ENCODE assay signal across 33 mouse cellular contexts in genomic region chr3:147096179-147096578, GRCm38 (mm10).
DNase-seq lines count a peak whose midpoint lies in the region; ATAC-seq and TF ChIP-seq lines count a peak whose summit lies in the region.
"Had no signal": no experiment of that assay in that cellular context is flagged by ENCODE, and none has a peak within 500 bp of the region (broad histone marks: within the 10 kb centered on the region; RNA-seq: fewer than 3 reads in every experiment).

No protein-coding gene starts in this region.

- in situ Hi-C loops in CH12.LX (cut with MboI; ENCODE audit: low pct_ligation_motif_present, low pct_unique_long_range_greater_than_20kb, low sequenced_read_pairs), result no loop called here

- no peak for TF ChIP-seq CTCF in CH12.LX (conservative IDR thresholded peaks at IDR 0.05 in 1 of 2, IDR thresholded peaks at IDR 0.05 in 1 of 2; ENCODE audit: low read depth in 2 of 2, low read length in 2 of 2)

- no peak for TF ChIP-seq RAD21 in CH12.LX (IDR thresholded peaks at IDR 0.05; ENCODE audit: low read depth, low read length)

- ATAC-seq in kidney, embryonic 16.5 days (ENCODE audit: low FRiP score, low TSS enrichment), result no peak
- ATAC-seq in limb, embryonic 13.5 days (ENCODE audit: low FRiP score, low read depth), result no peak
- no peak for ATAC-seq in cerebellum, adult (ENCODE audit: insufficient number of reproducible peaks, low FRiP score, low TSS enrichment)
- ATAC-seq: forebrain, embryonic 13.5 days; hindbrain, postnatal 0 days; intestine, embryonic 15.5 days; midbrain, embryonic 16.5 days had no signal

- 38% methylated on average over 9 of the region's 9 CpGs for WGBS in kidney, embryonic 16.5 days
- 27% methylated on average over 9 of the region's 9 CpGs for WGBS in limb, embryonic 13.5 days

- TF ChIP-seq EP300 in CH12.LX (IDR thresholded peaks at IDR 0.05; ENCODE audit: low read length), result no peak

- H3K79me2 ChIP-seq in CH12.LX (replicated peaks; ENCODE audit: control insufficient read depth, extremely low read depth, insufficient read depth, poor library complexity, severe bottlenecking), result no peaks in the 10 kb centered on the region

- H3K4me2 ChIP-seq in kidney, embryonic 16.5 days (replicated peaks; ENCODE audit: low read depth, low read length), result peak overlapping the region; percentile 31
- H3K4me2 ChIP-seq in CH12.LX (ENCODE audit: insufficient read depth, low read depth, poor library complexity, severe bottlenecking), result peak overlapping the region; percentile 1
- peak overlapping the region; percentile 29; the same call in 1 of the 2 replicates for H3K4me2 ChIP-seq in limb, embryonic 13.5 days (replicated peaks)
- H3K4me2 ChIP-seq: embryonic facial prominence, embryonic 15.5 days; forebrain, embryonic 13.5 days; heart, embryonic 15.5 days; hindbrain, embryonic 12.5 days; intestine, embryonic 15.5 days; liver, embryonic 13.5 days had no signal

- dilution Hi-C loops in CH12.LX (cut with MboI; ENCODE audit: extremely low pct_ligation_motif_present, extremely low pct_unique_long_range_greater_than_20kb, low sequenced_read_pairs), result no loop called here

- peaks cover 14% of the 10 kb centered on the region for H3K4me1 ChIP-seq in kidney, embryonic 16.5 days (ENCODE audit: insufficient read depth, low read length)
- H3K4me1 ChIP-seq in CH12.LX (ENCODE audit: control insufficient read depth in 1 of 2, insufficient read depth in 2 of 2), result peaks cover 4 to 17% of the 10 kb centered on the region in 2 experiments
- peaks cover 42% of the 10 kb centered on the region for H3K4me1 ChIP-seq in limb, embryonic 13.5 days
- H3K4me1 ChIP-seq: liver, embryonic 13.5 days had no signal

- H3K9me3 ChIP-seq in kidney, embryonic 16.5 days (ENCODE audit: low read length), result no peaks in the 10 kb centered on the region
- no peaks in the 10 kb centered on the region for H3K9me3 ChIP-seq in CH12.LX (replicated peaks; ENCODE audit: low read length)
- H3K9me3 ChIP-seq in limb, embryonic 13.5 days, result no peaks in the 10 kb centered on the region
- H3K9me3 ChIP-seq: embryonic facial prominence, embryonic 10.5 days; embryonic facial prominence, embryonic 15.5 days; forebrain, embryonic 13.5 days; heart, embryonic 10.5 days; heart, embryonic 15.5 days; hindbrain, embryonic 12.5 days; intestine, embryonic 15.5 days; liver, embryonic 13.5 days; midbrain, embryonic 10.5 days had no signal

- H3K4me3 ChIP-seq in kidney, embryonic 16.5 days (ENCODE audit: low read length), result peak overlapping the region; percentile 22; the same call in 1 of the 2 replicates
- no peak overlapping the region for H3K4me3 ChIP-seq in CH12.LX (replicated peaks in 1 of 3; ENCODE audit: low read depth in 2 of 3, low read length in 2 of 3, poor library complexity in 1 of 3)
- H3K4me3 ChIP-seq in limb, embryonic 13.5 days, result no peak overlapping the region
- H3K4me3 ChIP-seq: embryonic facial prominence, embryonic 10.5 days; embryonic facial prominence, embryonic 15.5 days; forebrain, embryonic 13.5 days; heart, embryonic 10.5 days; heart, embryonic 15.5 days; hindbrain, embryonic 12.5 days; intestine, embryonic 15.5 days; liver, embryonic 13.5 days; midbrain, embryonic 10.5 days had no signal

- H3K9ac ChIP-seq in kidney, embryonic 16.5 days (replicated peaks; ENCODE audit: low read length), result peak overlapping the region; percentile 50; the same call in 1 of the 2 replicates
- no peak overlapping the region for H3K9ac ChIP-seq in CH12.LX (ENCODE audit: insufficient read depth, low read depth)
- H3K9ac ChIP-seq in limb, embryonic 13.5 days, result no peak overlapping the region
- H3K9ac ChIP-seq: embryonic facial prominence, embryonic 15.5 days; forebrain, embryonic 13.5 days; heart, embryonic 15.5 days; hindbrain, embryonic 12.5 days; intestine, embryonic 15.5 days; liver, embryonic 13.5 days had no signal

- H3K27me3 ChIP-seq in kidney, embryonic 16.5 days (ENCODE audit: insufficient read depth, low read length), result no peaks in the 10 kb centered on the region
- no peaks in the 10 kb centered on the region for H3K27me3 ChIP-seq in CH12.LX (replicated peaks)
- H3K27me3 ChIP-seq in limb, embryonic 13.5 days, result peaks cover 31% of the 10 kb centered on the region
- H3K27me3 ChIP-seq: embryonic facial prominence, embryonic 15.5 days; forebrain, embryonic 13.5 days; hindbrain, embryonic 12.5 days; intestine, embryonic 15.5 days; liver, embryonic 13.5 days had no signal

- DNase-seq in kidney, postnatal 14 days, result no peak
- DNase-seq in CH12.LX (ENCODE audit: extremely low read depth), result peak; percentile 55
- peak; percentile 2 for DNase-seq in ES-CJ7 (ENCODE audit: low read depth, low spot score)
- no peak for DNase-seq in ovary, postnatal 36 days (ENCODE audit: low spot score)
- DNase-seq: adrenal gland, adult 2 months; adrenal gland, postnatal 36 days; B cell, adult 2 months; cerebellum, adult 8-10 months; cerebellum, postnatal 25 days; gastrocnemius, postnatal 14 days; heart, postnatal 36 days; kidney, adult 2 months; layer of hippocampus, adult 9-11 months; liver, embryonic 13.5 days; lung, adult 2 months; lung, postnatal 10 days; spleen, adult 18-20 months; thymus, postnatal 14 days had no signal

- 0 out of 2 replicates have a peak overlapping the region, but pooled peaks have one; percentile 24 for H3K27ac ChIP-seq in kidney, embryonic 16.5 days (ENCODE audit: low read length)
- H3K27ac ChIP-seq in CH12.LX (ENCODE audit: insufficient read depth, low read depth), result no peak overlapping the region
- H3K27ac ChIP-seq in limb, embryonic 13.5 days, result no peak overlapping the region; the same call in 1 of the 2 replicates
- H3K27ac ChIP-seq: embryonic facial prominence, embryonic 10.5 days; embryonic facial prominence, embryonic 15.5 days; forebrain, embryonic 13.5 days; heart, embryonic 10.5 days; heart, embryonic 15.5 days; hindbrain, embryonic 12.5 days; hindbrain, postnatal 0 days; intestine, embryonic 15.5 days; liver, embryonic 13.5 days; macrophage; midbrain, embryonic 10.5 days had no signal

- no peak for TF ChIP-seq POLR2A in CH12.LX (IDR thresholded peaks at IDR 0.05; ENCODE audit: low read depth, low read length)

- no peaks in the 10 kb centered on the region for H3K36me3 ChIP-seq in kidney, embryonic 16.5 days (ENCODE audit: insufficient read depth, low read length)
- H3K36me3 ChIP-seq in CH12.LX (replicated peaks in 1 of 2; ENCODE audit: control insufficient read depth in 1 of 2, insufficient read depth in 1 of 2, low read length in 1 of 2), result no peaks in the 10 kb centered on the region
- no peaks in the 10 kb centered on the region for H3K36me3 ChIP-seq in limb, embryonic 13.5 days
- H3K36me3 ChIP-seq: embryonic facial prominence, embryonic 10.5 days; embryonic facial prominence, embryonic 15.5 days; G1E; heart, embryonic 10.5 days; heart, embryonic 15.5 days; hindbrain, embryonic 12.5 days; intestine, embryonic 15.5 days; liver, embryonic 13.5 days; midbrain, embryonic 10.5 days had no signal

TF ChIP-seq in CH12.LX, 34 proteins besides CTCF, POLR2A, EP300 and RAD21:
- TF ChIP-seq JUND (conservative IDR thresholded peaks at IDR 0.05; ENCODE audit: low read depth, low read length), result no peak
- no peak for TF ChIP-seq CHD1 (IDR thresholded peaks at IDR 0.05; ENCODE audit: low read depth, low read length)
- no peak for TF ChIP-seq KAT2A (IDR thresholded peaks at IDR 0.05; ENCODE audit: insufficient replicate concordance, low read length)
- 0 out of 2 replicates have a peak, but pooled peaks have one; percentile 2 for TF ChIP-seq BHLHE40 (IDR thresholded peaks at IDR 0.05; ENCODE audit: low read depth, low read length)

Comparison
In these comparisons a context has a peak if more than half of its experiments do, and no peak if none do; other contexts are left out.
1. DNase-seq: peak in CH12.LX (single experiment) and ES-CJ7 (single experiment); none in kidney, postnatal 14 days (single experiment) and ovary, postnatal 36 days (single experiment).
2. Peak in every context shown above with its lines, with median percentiles within 50 percentile points of each other: H3K4me2 ChIP-seq.